Mouse (Mus musculus): ENCODE data around the gene Inca1. TPM values are rescaled to one million over a fixed set of nuclear protein-coding genes. Genes with fewer than 3 reads are reported as not detected.

The Inca1 gene
- polyA plus RNA-seq, 1 experiment from 2014 or later: 2.3 TPM

DNA sequence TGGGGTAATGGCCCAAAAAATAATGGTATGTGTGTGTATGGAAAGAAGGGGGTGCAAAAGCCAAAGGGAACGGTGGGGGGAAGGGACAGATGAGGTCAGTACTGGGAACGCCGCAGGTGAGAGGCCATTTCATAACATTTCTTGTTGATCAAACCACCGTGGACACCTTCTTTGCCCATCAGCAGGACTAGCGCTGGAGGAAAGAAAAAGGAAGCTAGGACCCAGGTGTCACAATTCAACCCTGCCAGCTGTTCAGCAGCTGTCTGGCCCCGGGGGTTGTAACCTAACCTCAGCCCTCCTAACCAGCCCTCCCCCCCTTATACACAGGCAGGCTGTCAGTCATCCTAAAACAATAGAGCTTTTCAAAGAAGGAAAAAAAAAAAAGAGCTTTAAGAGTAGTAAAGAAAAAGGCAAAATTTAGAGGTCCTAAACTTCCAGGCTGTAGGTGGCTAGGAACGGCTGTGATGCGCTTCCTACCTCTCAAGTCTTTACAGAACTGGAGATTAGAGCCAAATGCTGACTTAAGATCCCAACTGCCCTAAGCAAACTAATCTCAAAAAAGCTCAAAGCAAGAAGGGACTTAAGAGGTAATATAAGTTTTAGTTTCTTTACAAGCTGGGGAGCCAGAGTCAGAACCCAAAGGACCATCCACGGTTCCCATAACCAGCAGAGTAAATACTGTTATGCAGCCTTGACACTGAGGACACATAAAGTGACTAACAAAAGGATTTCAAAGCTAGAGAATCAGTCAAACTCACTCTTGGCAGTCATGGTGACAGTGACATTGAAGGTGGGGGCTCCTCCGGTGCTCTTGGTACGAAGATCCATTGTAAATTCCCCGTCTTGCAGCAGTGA, 47.7 kb downstream of the Inca1 start:
- Histone ChIP-seq H3K9ac (ENCODE audit: low read depth, low read length) (peak overlapping the region; percentile 98), H3K4me2 (ENCODE audit: low read length) (peak overlapping the region; percentile 90), H3K27ac (0 out of 2 replicates have a peak overlapping the region, but pooled peaks have one; percentile 31), H3K4me1 (replicated peaks; ENCODE audit: insufficient read depth, low read length) (peaks cover 23% of the 10 kb centered on the region), H3K4me3 (replicated peaks; ENCODE audit: low read depth, low read length) (peak overlapping the region; percentile 91), H3K9me3 (replicated peaks; ENCODE audit: low read length) (no peaks in the 10 kb centered on the region), H3K36me3 (ENCODE audit: insufficient read depth, low read length) (peaks cover 38% of the 10 kb centered on the region), H3K27me3 (ENCODE audit: insufficient read depth, low read length) (no peaks in the 10 kb centered on the region)
- 42% methylated on average over 12 of the region's 12 CpGs for WGBS
- TF ChIP-seq CTCF (IDR thresholded peaks at IDR 0.05; ENCODE audit: low read depth): no peak
- no peak for ATAC-seq (replicated peaks; ENCODE audit: low FRiP score, low read depth)
- peak; percentile 15 for DNase-seq (ENCODE audit: low spot score)

DNA sequence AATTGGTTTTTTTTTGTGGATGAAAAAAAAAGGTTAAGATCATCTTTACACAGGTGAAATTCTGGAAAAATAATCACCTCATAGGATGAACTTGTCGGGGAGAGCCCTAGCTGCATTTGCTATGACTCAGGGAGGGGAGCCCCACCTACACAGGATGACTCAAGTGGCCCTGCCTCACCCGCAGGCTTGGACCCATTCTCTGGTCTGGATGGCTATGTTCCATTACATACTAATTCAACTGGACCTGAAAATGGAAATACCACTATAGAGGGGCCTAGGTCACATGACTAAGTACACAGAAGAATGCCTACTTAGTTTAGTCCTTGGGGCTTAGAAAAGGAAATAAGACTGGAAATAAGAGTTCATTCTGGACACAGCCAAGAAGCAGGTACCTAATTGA, 48.6 kb downstream of the Inca1 start:
- ATAC-seq (replicated peaks; ENCODE audit: low FRiP score, low read depth) (no peak), DNase-seq (ENCODE audit: low spot score) (no peak)
- Histone ChIP-seq H3K9me3 (replicated peaks; ENCODE audit: low read length) (no peaks in the 10 kb centered on the region), H3K4me3 (replicated peaks; ENCODE audit: low read depth, low read length) (no peak overlapping the region), H3K4me1 (replicated peaks; ENCODE audit: insufficient read depth, low read length) (peaks cover 17% of the 10 kb centered on the region), H3K9ac (ENCODE audit: low read depth, low read length) (no peak overlapping the region), H3K27me3 (ENCODE audit: insufficient read depth, low read length) (no peaks in the 10 kb centered on the region), H3K27ac (no peak overlapping the region), H3K36me3 (ENCODE audit: insufficient read depth, low read length) (peaks cover 38% of the 10 kb centered on the region), H3K4me2 (ENCODE audit: low read length) (no peak overlapping the region)
- 63% methylated on average over 2 of the region's 2 CpGs for WGBS
- no peak for TF ChIP-seq CTCF (IDR thresholded peaks at IDR 0.05; ENCODE audit: low read depth)

DNA sequence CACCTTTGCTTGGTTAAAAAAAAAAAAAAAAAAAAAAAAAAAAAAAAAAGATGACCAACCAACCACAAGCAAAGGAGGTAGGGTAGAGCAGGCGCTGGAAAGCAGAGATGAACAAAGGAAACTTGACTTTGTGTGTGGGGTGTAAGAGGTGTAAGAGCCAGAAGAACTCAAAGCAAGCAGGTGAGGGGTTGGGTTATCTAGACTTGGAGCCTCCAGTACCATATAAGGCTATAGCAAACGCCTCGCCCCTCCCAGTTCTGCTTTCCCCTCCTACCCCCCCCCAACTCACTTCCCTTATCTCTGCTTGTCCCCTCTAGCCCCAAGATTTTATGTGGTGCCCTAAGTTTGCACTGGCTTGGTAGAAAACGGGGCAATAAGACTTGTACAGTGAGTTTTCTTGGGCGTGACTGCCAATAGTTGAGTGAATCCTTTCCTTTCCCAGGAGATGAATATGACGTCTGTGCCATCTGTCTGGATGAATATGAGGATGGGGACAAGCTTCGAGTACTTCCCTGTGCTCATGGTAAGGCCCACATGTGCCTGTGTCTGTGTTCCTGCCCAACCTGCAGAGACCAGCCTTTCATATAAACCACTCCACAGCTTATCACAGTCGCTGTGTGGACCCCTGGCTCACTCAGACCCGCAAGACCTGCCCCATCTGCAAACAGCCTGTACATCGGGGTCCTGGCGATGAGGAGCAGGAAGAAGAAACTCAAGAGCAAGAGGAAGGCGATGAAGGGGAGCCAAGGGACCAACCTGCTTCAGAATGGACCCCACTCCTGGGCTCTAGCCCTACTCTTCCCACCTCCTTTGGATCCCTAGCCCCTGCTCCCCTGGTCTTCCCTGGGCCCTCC, 49.4 kb downstream of the Inca1 start:
- ATAC-seq (replicated peaks; ENCODE audit: low FRiP score, low read depth): no peak
- peaks cover 38% of the 10 kb centered on the region for H3K36me3 ChIP-seq (ENCODE audit: insufficient read depth, low read length)
- no peak overlapping the region for H3K9ac ChIP-seq (ENCODE audit: low read depth, low read length)
- H3K4me3 ChIP-seq (replicated peaks; ENCODE audit: low read depth, low read length): no peak overlapping the region
- H3K9me3 ChIP-seq (replicated peaks; ENCODE audit: low read length): no peaks in the 10 kb centered on the region
- H3K27me3 ChIP-seq (ENCODE audit: insufficient read depth, low read length): no peaks in the 10 kb centered on the region
- TF ChIP-seq CTCF (IDR thresholded peaks at IDR 0.05; ENCODE audit: low read depth): no peak
- H3K27ac ChIP-seq: no peak overlapping the region
- 72% methylated on average over 12 of the region's 12 CpGs for WGBS
- H3K4me1 ChIP-seq (replicated peaks; ENCODE audit: insufficient read depth, low read length): peaks cover 16% of the 10 kb centered on the region; the same call in 1 of the 2 replicates
- peak; percentile 5 for DNase-seq (ENCODE audit: low spot score)
- H3K4me2 ChIP-seq (ENCODE audit: low read length): peak overlapping the region; percentile 16; the same call in 1 of the 2 replicates

DNA sequence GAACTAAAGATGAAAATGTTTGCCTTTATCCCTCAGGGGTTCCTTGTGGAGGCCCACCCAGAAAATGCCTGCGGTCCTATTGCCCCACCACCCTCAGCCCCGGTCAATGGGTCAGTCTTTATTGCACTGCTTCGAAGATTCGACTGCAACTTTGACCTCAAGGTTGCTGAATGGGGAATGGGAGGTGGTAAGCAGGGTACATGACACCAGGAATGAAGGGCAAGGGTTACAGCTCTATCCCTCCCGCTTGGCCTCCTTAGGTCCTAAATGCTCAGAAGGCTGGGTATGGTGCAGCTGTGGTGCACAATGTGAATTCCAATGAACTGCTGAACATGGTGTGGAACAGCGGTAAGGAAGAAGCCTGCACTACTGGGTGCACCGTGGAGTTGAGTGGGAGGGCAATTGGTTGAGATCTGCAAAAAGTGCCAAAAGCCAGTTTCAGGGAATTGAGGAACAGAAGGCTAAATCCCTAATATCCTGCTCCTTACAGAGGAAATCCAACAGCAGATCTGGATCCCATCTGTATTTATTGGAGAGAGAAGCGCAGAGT, 50.7 kb downstream of the Inca1 start:
- H3K4me2 ChIP-seq (ENCODE audit: low read length): 0 out of 2 replicates have a peak overlapping the region, but pooled peaks have one; percentile 99
- DNase-seq (ENCODE audit: low spot score): no peak
- no peak for ATAC-seq (replicated peaks; ENCODE audit: low FRiP score, low read depth)
- 69% methylated on average over 8 of the region's 8 CpGs for WGBS
- 0 out of 2 replicates have a peak overlapping the region, but pooled peaks have one; percentile 90 for H3K9ac ChIP-seq (ENCODE audit: low read depth, low read length)
- H3K4me3 ChIP-seq (replicated peaks; ENCODE audit: low read depth, low read length): no peak overlapping the region
- no peak for TF ChIP-seq CTCF (IDR thresholded peaks at IDR 0.05; ENCODE audit: low read depth)
- H3K36me3 ChIP-seq (ENCODE audit: insufficient read depth, low read length): peaks cover 51% of the 10 kb centered on the region
- no peak overlapping the region for H3K27ac ChIP-seq
- H3K4me1 ChIP-seq (replicated peaks; ENCODE audit: insufficient read depth, low read length): peaks cover 20% of the 10 kb centered on the region; the same call in 1 of the 2 replicates
- no peaks in the 10 kb centered on the region for H3K27me3 ChIP-seq (ENCODE audit: insufficient read depth, low read length)
- H3K9me3 ChIP-seq (replicated peaks; ENCODE audit: low read length): no peaks in the 10 kb centered on the region

DNA sequence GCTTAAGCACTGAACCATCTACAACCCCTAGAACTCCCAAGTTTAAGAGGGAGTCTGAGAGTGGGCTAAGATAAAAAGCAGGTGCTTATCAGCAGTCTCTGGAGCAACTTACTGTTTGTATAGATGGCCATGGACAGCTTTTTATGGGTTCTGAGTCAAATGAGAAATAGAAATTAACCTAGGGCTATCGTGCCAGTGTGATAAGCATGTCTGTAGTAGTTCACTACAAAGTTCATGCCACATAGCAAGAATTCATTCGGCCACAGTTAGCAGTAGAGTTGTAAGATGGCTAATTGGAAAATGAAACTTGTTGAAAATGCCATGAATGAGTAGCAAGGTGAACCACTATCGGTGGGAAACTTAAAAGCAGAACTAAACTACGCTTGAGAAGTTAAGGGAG, 51.4 kb downstream of the Inca1 start:
- Histone ChIP-seq H3K4me1 (replicated peaks; ENCODE audit: insufficient read depth, low read length) (peaks cover 20% of the 10 kb centered on the region; the same call in 1 of the 2 replicates), H3K27ac (peak overlapping the region; percentile 90; the same call in 1 of the 2 replicates), H3K36me3 (ENCODE audit: insufficient read depth, low read length) (peaks cover 55% of the 10 kb centered on the region), H3K27me3 (ENCODE audit: insufficient read depth, low read length) (no peaks in the 10 kb centered on the region), H3K4me2 (ENCODE audit: low read length) (peak overlapping the region; percentile 99), H3K9ac (ENCODE audit: low read depth, low read length) (peak overlapping the region; percentile 90), H3K9me3 (replicated peaks; ENCODE audit: low read length) (no peaks in the 10 kb centered on the region), H3K4me3 (replicated peaks; ENCODE audit: low read depth, low read length) (peak overlapping the region; percentile 78)
- DNase-seq (ENCODE audit: low spot score): no peak
- no peak for ATAC-seq (replicated peaks; ENCODE audit: low FRiP score, low read depth)
- TF ChIP-seq CTCF (IDR thresholded peaks at IDR 0.05; ENCODE audit: low read depth): no peak
- 64% methylated on average over 4 of the region's 4 CpGs for WGBS

Data from kidney, postnatal 0 days (tissue).